Mouse (Mus musculus) megakaryocyte, embryonic 14.5 days (primary cell): ENCODE measurements around the gene Vamp2.

Experiments
- FLI1 ChIP-seq: IDR thresholded peaks from 2 replicates; pipeline ENCODE4 v1.6.1; 2012; ENCODE audit warnings: low read length, inconsistent platforms, mixed read lengths
- GATA1 ChIP-seq: IDR thresholded peaks from 3 replicates; pipeline ENCODE4 v1.6.1; 2012; ENCODE audit warnings: mixed read lengths, low read length, inconsistent platforms, borderline replicate concordance

- no peak for TF ChIP-seq GATA1
- TF ChIP-seq FLI1: no peak
These were observed 33.5 kb downstream of the Vamp2 start for GRCm38 (mm10) chr11:69121741-69122335.
